Comparison of ENCODE assay signal across 18 mouse cellular contexts in genomic region chr3:150049876-150050830, GRCm38 (mm10).
DNase-seq lines count a peak whose midpoint lies in the region; ATAC-seq and TF ChIP-seq lines count a peak whose summit lies in the region.
"Had no signal": no experiment of that assay in that cellular context is flagged by ENCODE, and none has a peak within 500 bp of the region (broad histone marks: within the 10 kb centered on the region; RNA-seq: fewer than 3 reads in every experiment).

No protein-coding gene starts in this region.

- no peak overlapping the region for H3K9ac ChIP-seq in midbrain, embryonic 12.5 days (replicated peaks)
- H3K9ac ChIP-seq in midbrain, embryonic 16.5 days (ENCODE audit: low read depth, low read length), result no peak overlapping the region
- no peak overlapping the region for H3K9ac ChIP-seq in hindbrain, postnatal 0 days (replicated peaks; ENCODE audit: low read length)
- H3K9ac ChIP-seq: heart, embryonic 15.5 days; liver, embryonic 15.5 days; midbrain, embryonic 15.5 days had no signal

- 0 out of 2 replicates have a peak, but pooled peaks have one; percentile 23 for ATAC-seq in midbrain, embryonic 12.5 days (ENCODE audit: low FRiP score, low read depth)
- ATAC-seq in midbrain, embryonic 16.5 days, result no peak
- ATAC-seq in hindbrain, postnatal 0 days, result no peak
- ATAC-seq: intestine, postnatal 0 days; midbrain, embryonic 15.5 days had no signal

- 61% methylated on average over 4 of the region's 4 CpGs for WGBS in midbrain, embryonic 12.5 days
- 59% methylated on average over 4 of the region's 4 CpGs for WGBS in midbrain, embryonic 16.5 days
- WGBS in hindbrain, postnatal 0 days, result 59% methylated on average over 4 of the region's 4 CpGs

- no peaks in the 10 kb centered on the region for H3K9me3 ChIP-seq in midbrain, embryonic 12.5 days
- H3K9me3 ChIP-seq in midbrain, embryonic 16.5 days (replicated peaks; ENCODE audit: control insufficient read depth, low read length, poor library complexity, severe bottlenecking), result no peaks in the 10 kb centered on the region
- H3K9me3 ChIP-seq in hindbrain, postnatal 0 days (ENCODE audit: low read length), result no peaks in the 10 kb centered on the region
- H3K9me3 ChIP-seq: forebrain, embryonic 10.5 days; heart, embryonic 15.5 days; liver, embryonic 15.5 days; midbrain, embryonic 15.5 days had no signal

- no peak overlapping the region for H3K4me2 ChIP-seq in midbrain, embryonic 12.5 days (replicated peaks)
- H3K4me2 ChIP-seq in midbrain, embryonic 16.5 days (ENCODE audit: low read length), result no peak overlapping the region
- no peak overlapping the region for H3K4me2 ChIP-seq in hindbrain, postnatal 0 days (ENCODE audit: low read depth, low read length)
- H3K4me2 ChIP-seq: heart, embryonic 15.5 days; liver, embryonic 15.5 days; midbrain, embryonic 15.5 days had no signal

- no peak for TF ChIP-seq CTCF in hindbrain, postnatal 0 days (IDR thresholded peaks at IDR 0.05; ENCODE audit: low read depth)

- no peaks in the 10 kb centered on the region for H3K4me1 ChIP-seq in midbrain, embryonic 12.5 days
- no peaks in the 10 kb centered on the region for H3K4me1 ChIP-seq in midbrain, embryonic 16.5 days (ENCODE audit: control insufficient read depth, insufficient read depth, low read length)
- no peaks in the 10 kb centered on the region for H3K4me1 ChIP-seq in hindbrain, postnatal 0 days (ENCODE audit: insufficient read depth, low read length)
- H3K4me1 ChIP-seq: heart, embryonic 15.5 days; liver, embryonic 15.5 days; midbrain, embryonic 15.5 days had no signal

- no peak overlapping the region for H3K27ac ChIP-seq in midbrain, embryonic 12.5 days (replicated peaks)
- H3K27ac ChIP-seq in midbrain, embryonic 16.5 days (ENCODE audit: low read length), result no peak overlapping the region
- no peak overlapping the region for H3K27ac ChIP-seq in hindbrain, postnatal 0 days
- H3K27ac ChIP-seq: forebrain, embryonic 10.5 days; heart, embryonic 15.5 days; liver, embryonic 15.5 days; macrophage; midbrain, embryonic 15.5 days had no signal

- no peaks in the 10 kb centered on the region for H3K36me3 ChIP-seq in midbrain, embryonic 12.5 days
- H3K36me3 ChIP-seq in midbrain, embryonic 16.5 days (ENCODE audit: control insufficient read depth, insufficient read depth, low read length), result no peaks in the 10 kb centered on the region
- H3K36me3 ChIP-seq in hindbrain, postnatal 0 days (ENCODE audit: insufficient read depth, low read length), result no peaks in the 10 kb centered on the region
- H3K36me3 ChIP-seq: forebrain, embryonic 10.5 days; heart, embryonic 15.5 days; liver, embryonic 15.5 days; midbrain, embryonic 15.5 days had no signal

- peak; percentile 67 for DNase-seq in embryo, embryonic 10 days (ENCODE audit: low spot score)
- DNase-seq in embryo, embryonic 9.5 days (ENCODE audit: extremely low spot score), result peak; percentile 36
- DNase-seq in hindbrain, postnatal 0 days (ENCODE audit: low spot score), result peak; percentile 4
- no peak for DNase-seq in cerebellum, adult 8-10 months
- no peak for DNase-seq in cerebellum, postnatal 36 days
- no peak for DNase-seq in urinary bladder, postnatal 36 days (ENCODE audit: low spot score in 2 of 2)
- DNase-seq: adrenal gland, postnatal 10 days; cerebellum, postnatal 10 days; gastrocnemius, postnatal 14 days; thymus, postnatal 4 days had no signal

- no peaks in the 10 kb centered on the region for H3K27me3 ChIP-seq in midbrain, embryonic 12.5 days
- H3K27me3 ChIP-seq in midbrain, embryonic 16.5 days (ENCODE audit: control insufficient read depth, insufficient read depth, low read depth, low read length), result no peaks in the 10 kb centered on the region
- H3K27me3 ChIP-seq in hindbrain, postnatal 0 days (ENCODE audit: insufficient read depth, low read length), result no peaks in the 10 kb centered on the region
- H3K27me3 ChIP-seq: heart, embryonic 15.5 days; liver, embryonic 15.5 days; midbrain, embryonic 15.5 days had no signal

- H3K4me3 ChIP-seq in midbrain, embryonic 12.5 days, result no peak overlapping the region
- no peak overlapping the region for H3K4me3 ChIP-seq in midbrain, embryonic 16.5 days (ENCODE audit: low read depth, low read length)
- H3K4me3 ChIP-seq in hindbrain, postnatal 0 days (ENCODE audit: low read length), result no peak overlapping the region
- H3K4me3 ChIP-seq: forebrain, embryonic 10.5 days; heart, embryonic 15.5 days; liver, embryonic 15.5 days; midbrain, embryonic 15.5 days had no signal

Comparison
In these comparisons a context has a peak if more than half of its experiments do, and no peak if none do; other contexts are left out.
1. DNase-seq: peak in embryo, embryonic 10 days (single experiment), embryo, embryonic 9.5 days (single experiment) and hindbrain, postnatal 0 days (single experiment); none in cerebellum, adult 8-10 months (single experiment), cerebellum, postnatal 36 days (0 of 2) and urinary bladder, postnatal 36 days (0 of 2).